Mouse (Mus musculus): Measurements from ENCODE around the gene Hoxb7.

Hoxb7 gene

GRCm38 (mm10) chr11:96269869-96270268 lies 16.6 kb upstream of the Hoxb7 start:
- DNase-seq = no peak

GRCm38 (mm10) chr11:96270996-96271540 lies 15.4 kb upstream of the Hoxb7 start, which contains the start of gene Hoxb9:
Hoxb9 (plus strand) TSS chr11:96271457.
- DNase-seq = no peak

- no peak for DNase-seq
These were observed 14.8 kb upstream of the Hoxb7 start for GRCm38 (mm10) chr11:96271541-96272011.

GRCm38 (mm10) chr11:96272024-96272921 lies 14.2 kb upstream of the Hoxb7 start:
- no peak for DNase-seq

GRCm38 (mm10) chr11:96274428-96274827 lies 12.0 kb upstream of the Hoxb7 start:
- no peak for DNase-seq

GRCm38 (mm10) chr11:96275896-96276295 lies 10.5 kb upstream of the Hoxb7 start:
- no peak for DNase-seq

GRCm38 (mm10) chr11:96277151-96278044 lies 9.0 kb upstream of the Hoxb7 start:
- DNase-seq = no peak

- no peak for DNase-seq
These were observed 8.1 kb upstream of the Hoxb7 start for GRCm38 (mm10) chr11:96278324-96278723.

- peak; percentile 73 for DNase-seq
These were observed 7.7 kb upstream of the Hoxb7 start for GRCm38 (mm10) chr11:96278773-96279172.

- no peak for DNase-seq
These were observed 6.8 kb upstream of the Hoxb7 start for GRCm38 (mm10) chr11:96279421-96280233.

GRCm38 (mm10) chr11:96280399-96281378 lies 5.7 kb upstream of the Hoxb7 start:
- DNase-seq = no peak

GRCm38 (mm10) chr11:96281396-96281795 lies 5.0 kb upstream of the Hoxb7 start:
- no peak for DNase-seq

- DNase-seq = no peak
These were observed 4.4 kb upstream of the Hoxb7 start, which contains the start of gene Hoxb8 for GRCm38 (mm10) chr11:96281855-96282570. Hoxb8 (plus strand) TSS chr11:96281905.

- DNase-seq = no peak
These were observed 3.5 kb upstream of the Hoxb7 start for GRCm38 (mm10) chr11:96282795-96283430.

- DNase-seq = no peak
These were observed 2.2 kb upstream of the Hoxb7 start for GRCm38 (mm10) chr11:96284041-96284749.

GRCm38 (mm10) chr11:96284774-96285734 lies 1.4 kb upstream of the Hoxb7 start:
- peak; percentile 49 for DNase-seq

GRCm38 (mm10) chr11:96286739-96287385 lies 439 bp downstream of the Hoxb7 start:
- no peak for DNase-seq
